Mouse (Mus musculus) MEL (cell line): ENCODE measurements at regions not wholly inside any gene's neighbourhood (a gene's known extent, or its start where the extent isn't known, plus 50 kb on each side); places are given as distances from the start of the nearest gene placed in this dataset.

Source experiments
- DNase-seq: peaks from one replicate; pipeline ENCODE4 v3.0.0; 2011; ENCODE audit warnings: low read depth, low spot score
- H3K27ac ChIP-seq: 2 replicates; pipeline ENCODE4 v1.5.1; 2012; ENCODE audit warnings: low read depth, mild to moderate bottlenecking, control low read depth, low read length, moderate library complexity; ENCODE audit not compliant: control insufficient read depth
- H3K27me3 ChIP-seq, 2 experiments: fragments of 150-350 bp in 1 of 2; sonication (generic) in 1 of 2; 2 replicates each; pipeline ENCODE4 v1.6.1; 2012; ENCODE audit warnings: low read length in 2 of 2, mild to moderate bottlenecking in 2 of 2, improper control_type of control experiment in 1 of 2, moderate library complexity in 1 of 2; ENCODE audit not compliant: insufficient read depth in 2 of 2, control insufficient read depth in 1 of 2
- H3K36me3 ChIP-seq, 2 experiments: 2 replicates each; pipeline ENCODE4 v1.6.1; 2012 to 2014; ENCODE audit warnings: low read length in 2 of 2, improper control_type of control experiment in 1 of 2, inconsistent platforms in 1 of 2, mild to moderate bottlenecking in 1 of 2; ENCODE audit not compliant: insufficient read depth in 2 of 2, control insufficient read depth in 1 of 2
- H3K4me1 ChIP-seq, 2 experiments: fragments of 150-350 bp in 1 of 2; sonication (generic) in 1 of 2; 2 replicates each; pipeline ENCODE4 v1.6.1; 2012; ENCODE audit warnings: low read length in 2 of 2, improper control_type of control experiment in 1 of 2, mild to moderate bottlenecking in 1 of 2; ENCODE audit not compliant: insufficient read depth in 2 of 2, control insufficient read depth in 1 of 2
- H3K4me3 ChIP-seq, 2 experiments: fragments of 150-350 bp in 1 of 2; sonication (generic) in 1 of 2; 2 replicates each; pipeline ENCODE4 v1.5.1; 2012; ENCODE audit warnings: low read depth in 2 of 2, low read length in 2 of 2, mild to moderate bottlenecking in 2 of 2, moderate library complexity in 2 of 2, control low read depth in 1 of 2, improper control_type of control experiment in 1 of 2; ENCODE audit not compliant: control insufficient read depth in 1 of 2, insufficient read depth in 1 of 2
- H3K79me2 ChIP-seq: 2 replicates; pipeline ENCODE4 v1.6.1; 2012; ENCODE audit warnings: mild to moderate bottlenecking, low read length, moderate library complexity; ENCODE audit not compliant: control insufficient read depth, poor library complexity, insufficient read depth
- H3K9ac ChIP-seq: 2 replicates; pipeline ENCODE4 v1.6.1; 2012; ENCODE audit warnings: low read depth, mild to moderate bottlenecking, control low read depth, low read length, moderate library complexity; ENCODE audit not compliant: control insufficient read depth, poor library complexity, severe bottlenecking
- H3K9me3 ChIP-seq: fragments of 150-350 bp; sonication (generic); replicated peaks from 2 replicates; pipeline ENCODE4 v1.6.1; 2012; ENCODE audit warnings: mild to moderate bottlenecking, low read length, improper control_type of control experiment, moderate library complexity; ENCODE audit not compliant: insufficient read depth
- BHLHE40 ChIP-seq: IDR thresholded peaks from 2 replicates; pipeline ENCODE4 v1.6.1; 2012; ENCODE audit warnings: low read depth, mild to moderate bottlenecking, inconsistent platforms, low read length, improper control_type of control experiment, borderline replicate concordance
- CHD1 ChIP-seq: IDR thresholded peaks from 2 replicates; pipeline ENCODE4 v1.6.1; 2012; ENCODE audit warnings: low read depth, mild to moderate bottlenecking, inconsistent platforms, low read length, improper control_type of control experiment
- ELF1 ChIP-seq: IDR thresholded peaks from 2 replicates; pipeline ENCODE4 v1.6.1; 2014; ENCODE audit warnings: low read depth, mild to moderate bottlenecking, inconsistent platforms, low read length, improper control_type of control experiment, moderate library complexity
- MAFK ChIP-seq: IDR thresholded peaks from 2 replicates; pipeline ENCODE4 v1.6.1; 2011; ENCODE audit warnings: low read depth, mild to moderate bottlenecking, low read length, improper control_type of control experiment, borderline replicate concordance
- MAX ChIP-seq: IDR thresholded peaks from 2 replicates; pipeline ENCODE4 v1.6.1; 2011; ENCODE audit warnings: low read length, improper control_type of control experiment
- MXI1 ChIP-seq: IDR thresholded peaks from 2 replicates; pipeline ENCODE4 v1.6.1; 2011; ENCODE audit warnings: mild to moderate bottlenecking, low read depth, low read length, improper control_type of control experiment
- MYB ChIP-seq: IDR thresholded peaks from 2 replicates; pipeline ENCODE4 v1.6.1; 2011; ENCODE audit warnings: mild to moderate bottlenecking, low read depth, low read length, improper control_type of control experiment
- NELFE ChIP-seq: IDR thresholded peaks from 2 replicates; pipeline ENCODE4 v1.6.1; 2011; ENCODE audit warnings: low read depth, low read length, improper control_type of control experiment
- POLR2AphosphoS5 ChIP-seq: IDR thresholded peaks from 2 replicates; pipeline ENCODE4 v1.6.1; 2012; ENCODE audit warnings: low read depth, borderline replicate concordance, mild to moderate bottlenecking, inconsistent platforms, low read length, moderate library complexity, mixed read lengths
- RAD21 ChIP-seq: IDR thresholded peaks from 2 replicates; pipeline ENCODE4 v1.6.1; 2011; ENCODE audit warnings: mild to moderate bottlenecking, low read depth, low read length, improper control_type of control experiment
- RCOR1 ChIP-seq: IDR thresholded peaks from 2 replicates; pipeline ENCODE4 v1.6.1; 2012; ENCODE audit warnings: low read depth, mild to moderate bottlenecking, inconsistent platforms, low read length, improper control_type of control experiment
- SIN3A ChIP-seq: IDR thresholded peaks from 2 replicates; pipeline ENCODE4 v1.6.1; 2012; ENCODE audit warnings: low read length, improper control_type of control experiment, inconsistent platforms
- TBP ChIP-seq: IDR thresholded peaks from 2 replicates; pipeline ENCODE4 v1.8.0; 2011; ENCODE audit warnings: low read depth, low read length, improper control_type of control experiment
- TCF12 ChIP-seq: IDR thresholded peaks from 2 replicates; pipeline ENCODE4 v1.6.1; 2014; ENCODE audit warnings: low read depth, mild to moderate bottlenecking, inconsistent platforms, low read length, improper control_type of control experiment, moderate library complexity
- USF1 ChIP-seq: IDR thresholded peaks from 2 replicates; pipeline ENCODE4 v1.6.1; 2014; ENCODE audit warnings: low read depth, mild to moderate bottlenecking, inconsistent platforms, low read length, improper control_type of control experiment, moderate library complexity
- ZMIZ1 ChIP-seq: IDR thresholded peaks from 2 replicates; pipeline ENCODE4 v1.6.1; 2012; ENCODE audit warnings: low read depth, mild to moderate bottlenecking, inconsistent platforms, low read length, improper control_type of control experiment, moderate library complexity

- no peaks in the 10 kb centered on the region for H3K79me2 ChIP-seq
- H3K27ac ChIP-seq: no peak overlapping the region
- no peaks in the 10 kb centered on the region for H3K27me3 ChIP-seq
- H3K36me3 ChIP-seq: peaks cover 0 to 10% of the 10 kb centered on the region in 2 experiments; a peak in 2 of 4 replicates
- peaks cover 0 to 3% of the 10 kb centered on the region in 2 experiments; a peak in 1 of 4 replicates for H3K4me1 ChIP-seq
- H3K4me3 ChIP-seq: no peak overlapping the region
- peak; percentile 39 for DNase-seq
- no peak overlapping the region for H3K9ac ChIP-seq
- TF ChIP-seq MYB (no peak), ELF1 (no peak), POLR2AphosphoS5 (no peak), USF1 (peak; percentile 58), BHLHE40 (no peak), MXI1 (no peak), TCF12 (no peak)
- TF ChIP-seq, all 39 proteins: peak for 1
- no peaks in the 10 kb centered on the region for H3K9me3 ChIP-seq
These were observed 60.6 kb upstream of the Tle4 start for GRCm38 (mm10) chr19:14658479-14658878.

- Histone ChIP-seq H3K27ac (no peak overlapping the region), H3K4me1 (peaks cover 0 to 3% of the 10 kb centered on the region in 2 experiments; a peak in 1 of 4 replicates), H3K27me3 (no peaks in the 10 kb centered on the region)
These were observed 58.2 kb upstream of the Tle4 start for GRCm38 (mm10) chr19:14656022-14656388.

GRCm38 (mm10) chr19:14655302-14656021 lies 57.6 kb upstream of the Tle4 start:
- Histone ChIP-seq H3K36me3 (peaks cover 0 to 10% of the 10 kb centered on the region in 2 experiments; a peak in 2 of 4 replicates), H3K9me3 (no peaks in the 10 kb centered on the region), H3K27me3 (no peaks in the 10 kb centered on the region), H3K9ac (no peak overlapping the region), H3K4me3 (no peak overlapping the region), H3K4me1 (peaks cover 0 to 3% of the 10 kb centered on the region in 2 experiments; a peak in 1 of 4 replicates), H3K27ac (no peak overlapping the region), H3K79me2 (no peaks in the 10 kb centered on the region)
- no peak for TF ChIP-seq MAX
- 0 out of 2 replicates have a peak, but pooled peaks have one; percentile 26 for TF ChIP-seq RCOR1
- no peak for TF ChIP-seq RAD21
- TF ChIP-seq TBP: no peak
- no peak for TF ChIP-seq CHD1
- DNase-seq: no peak

More at GRCm38 (mm10) chr19:14656022-14656388, 58.2 kb upstream of the Tle4 start:
- Histone ChIP-seq H3K4me3 (no peak overlapping the region), H3K9ac (no peak overlapping the region), H3K9me3 (no peaks in the 10 kb centered on the region), H3K36me3 (peaks cover 0 to 10% of the 10 kb centered on the region in 2 experiments; a peak in 2 of 4 replicates), H3K79me2 (no peaks in the 10 kb centered on the region)
- TF ChIP-seq MAFK (no peak), NELFE (no peak), ZMIZ1 (no peak), SIN3A (no peak)
- DNase-seq: no peak
